Mouse (Mus musculus): ENCODE data around the gene Barx2.

DNA sequence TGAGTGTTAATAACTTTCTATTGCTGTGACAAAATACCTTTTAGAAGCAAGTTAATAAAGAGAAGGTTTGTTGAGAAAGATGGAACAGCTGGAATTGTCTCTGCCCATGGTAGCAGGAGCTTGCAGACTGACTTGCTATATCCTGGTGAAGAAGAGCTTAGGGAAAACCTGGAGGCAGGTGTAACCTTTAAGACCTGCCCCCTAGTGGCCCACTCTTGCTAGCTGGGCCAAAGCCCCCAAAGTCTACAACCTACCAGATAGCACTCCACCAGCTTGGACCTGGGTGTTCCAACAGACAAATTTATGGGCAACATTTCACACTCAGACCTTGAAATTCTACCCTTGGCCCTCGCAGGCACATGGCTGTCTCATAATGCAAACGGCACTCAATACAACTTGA lies 104.5 kb downstream of the Barx2 start:
- no peak for TF ChIP-seq MAFK (IDR thresholded peaks at IDR 0.05; ENCODE audit: insufficient read depth, low read depth, low read length)
- TF ChIP-seq HCFC1 (IDR thresholded peaks at IDR 0.05; ENCODE audit: borderline replicate concordance, insufficient read depth, low read length) = no peak
- TF ChIP-seq CHD2 (IDR thresholded peaks at IDR 0.05; ENCODE audit: low read depth, low read length) = no peak
- TF ChIP-seq ZNF384 (IDR thresholded peaks at IDR 0.05; ENCODE audit: low read depth, low read length) = no peak
- no peak; the same call in 1 of the 2 replicates for TF ChIP-seq ZC3H11A (IDR thresholded peaks at IDR 0.05; ENCODE audit: borderline replicate concordance, low read depth, low read length)
